Mouse (Mus musculus) brain, embryonic 14.5 days (tissue): Measurements from ENCODE around the gene Tmod1. TPM values are rescaled to one million over a fixed set of nuclear protein-coding genes. Genes with fewer than 3 reads are reported as not detected.

Experiments
- DNase-seq: peaks from one replicate; pipeline ENCODE4 v3.0.0-alpha.2; 2011; ENCODE audit warnings: low read depth
- CTCF ChIP-seq: fragments of 200-500 bp; IDR thresholded peaks from 2 replicates; pipeline ENCODE4 v1.5.1; 2012; ENCODE audit warnings: inconsistent platforms, mild to moderate bottlenecking, moderate library complexity, borderline replicate concordance; ENCODE audit not compliant: insufficient read depth, insufficient read length; ENCODE audit errors: extremely low read depth
- POLR2A ChIP-seq: fragments of 200-500 bp; IDR thresholded peaks from 2 replicates; pipeline ENCODE4 v1.6.1; 2012; ENCODE audit warnings: mild to moderate bottlenecking, inconsistent platforms, borderline replicate concordance; ENCODE audit not compliant: poor library complexity, insufficient read depth, insufficient read length, severe bottlenecking; ENCODE audit errors: extremely low read depth
- polyA plus RNA-seq: library from polyadenylated mRNA; depleted of rRNA; stranded (reverse); fragments of >200 nt; gene quantifications from 2 replicates; pipeline ENCODE4 v1.2.3, GENCODE M21; 2012; rRNA removed

The Tmod1 gene
- 0.45 and 0.71 TPM in 2 replicates for polyA plus RNA-seq

DNA sequence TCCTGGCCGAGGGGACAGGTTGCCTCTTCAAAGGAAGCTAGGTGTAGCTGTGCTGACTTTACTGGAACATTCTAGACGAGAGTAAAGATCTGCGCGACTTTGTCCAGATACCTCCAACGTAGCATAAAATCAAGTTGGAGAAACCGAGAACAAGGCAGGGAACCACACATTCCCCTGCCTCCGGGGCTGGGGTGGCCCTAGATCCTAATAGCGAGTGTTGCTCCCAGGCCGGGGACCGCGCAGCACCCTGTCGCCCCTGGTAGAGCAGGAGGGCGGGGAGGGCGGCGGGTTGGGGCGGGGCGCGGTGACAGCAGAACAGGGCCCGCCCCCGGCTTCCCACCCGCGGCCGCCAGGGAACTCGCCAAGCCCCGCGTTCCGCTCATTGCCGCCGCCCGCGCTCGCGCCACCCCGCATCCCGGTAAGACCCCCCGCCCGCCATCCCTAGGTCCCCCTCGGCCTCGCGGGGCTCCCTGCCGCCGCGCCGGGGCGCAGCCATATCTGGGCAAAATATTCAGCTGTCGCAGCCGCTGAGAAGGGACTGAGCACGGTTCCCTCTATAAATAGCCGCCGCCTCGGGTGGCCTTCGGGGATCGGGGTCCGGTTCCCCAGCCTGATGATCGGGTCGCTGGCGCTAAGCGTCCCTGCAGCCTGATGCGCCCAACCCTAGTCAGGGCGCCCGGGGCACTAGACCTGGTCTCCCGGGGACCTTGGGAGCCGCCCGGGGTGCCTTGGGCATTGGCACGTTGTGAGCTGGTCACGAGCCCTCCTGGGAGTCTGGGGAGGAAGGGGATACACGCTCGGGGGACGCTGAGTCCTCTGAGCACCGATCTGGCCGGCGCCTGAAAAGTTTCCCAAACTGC, at the start of gene Tmod1:
Gene Tmod1 (plus strand): TSS at position 44 of the 860 bp plus-strand sequence.
- TF ChIP-seq POLR2A, result no peak
- DNase-seq, result peak; percentile 40

DNA sequence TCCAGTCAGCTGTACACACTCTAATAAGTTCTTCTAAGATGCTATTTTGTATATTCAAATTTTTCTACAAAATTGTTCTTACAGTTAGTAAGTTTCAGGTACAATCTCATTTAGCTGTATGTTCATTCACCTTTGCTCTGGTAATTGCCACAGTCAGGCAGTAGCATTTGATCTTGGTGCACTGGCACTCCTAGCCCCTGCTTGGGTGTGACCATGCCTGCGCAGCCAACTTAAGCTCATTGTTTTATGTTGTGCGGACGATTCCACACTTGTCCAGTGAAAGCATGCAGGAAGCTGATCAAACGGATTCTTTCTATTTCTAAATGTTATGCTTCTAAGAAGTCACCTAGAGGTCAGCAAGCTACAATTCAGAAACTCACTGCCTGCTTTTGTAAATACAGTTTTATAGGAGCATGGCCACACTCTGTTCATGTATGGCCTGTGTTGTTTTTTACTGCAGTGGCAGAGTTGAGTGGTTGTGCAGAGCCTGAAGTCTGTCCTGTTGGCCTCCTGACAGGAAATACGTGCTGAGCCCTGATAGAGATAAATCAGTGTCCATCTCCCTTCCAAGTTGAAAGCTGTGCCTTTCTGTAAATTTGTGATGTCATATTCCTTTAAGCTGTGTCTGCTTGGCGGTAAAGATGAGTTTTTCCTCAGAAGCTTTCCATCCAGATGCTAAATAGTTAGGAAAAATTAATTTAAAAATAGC, 48.2 kb upstream of the Tmod1 start:
- TF ChIP-seq POLR2A, result no peak
- TF ChIP-seq CTCF, result no peak
- no peak for DNase-seq

- DNase-seq, result no peak
- TF ChIP-seq CTCF (no peak), POLR2A (no peak)
These were observed 40.2 kb upstream of the Tmod1 start for GRCm38 (mm10) chr4:45998536-45998935.

DNA sequence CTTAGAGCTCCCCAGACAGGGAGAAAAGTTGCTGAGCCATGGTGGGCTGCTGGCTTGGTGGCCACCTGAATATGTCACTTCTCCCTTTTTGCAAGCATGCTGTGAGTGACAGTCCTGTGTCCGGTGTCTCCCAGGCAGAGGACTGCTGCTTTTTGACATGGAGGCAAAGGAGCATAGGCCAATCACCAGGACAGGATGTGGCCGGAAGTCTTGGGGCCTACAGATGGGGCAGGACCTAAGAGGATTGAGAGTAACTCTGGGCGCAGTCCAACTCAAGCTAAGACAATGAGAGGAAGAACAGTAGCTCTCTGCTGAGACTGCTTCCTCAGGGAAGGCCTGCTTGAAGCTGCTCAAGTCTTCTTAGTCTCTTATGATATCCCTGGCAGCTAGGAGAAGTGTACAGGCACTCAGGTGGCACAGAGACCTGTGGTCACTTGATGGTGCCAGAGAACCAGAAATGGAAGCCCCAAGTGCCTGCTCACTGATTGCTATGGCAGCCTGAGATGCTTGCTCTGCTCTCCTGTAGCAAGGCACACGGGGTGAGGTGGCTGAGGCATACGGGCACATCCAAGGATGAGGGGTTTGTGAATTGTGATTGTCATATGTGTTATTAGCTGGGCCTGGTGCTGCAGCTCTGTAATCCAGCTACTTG, 30.5 kb upstream of the Tmod1 start:
- TF ChIP-seq CTCF, result no peak
- TF ChIP-seq POLR2A, result no peak
- DNase-seq, result no peak

DNA sequence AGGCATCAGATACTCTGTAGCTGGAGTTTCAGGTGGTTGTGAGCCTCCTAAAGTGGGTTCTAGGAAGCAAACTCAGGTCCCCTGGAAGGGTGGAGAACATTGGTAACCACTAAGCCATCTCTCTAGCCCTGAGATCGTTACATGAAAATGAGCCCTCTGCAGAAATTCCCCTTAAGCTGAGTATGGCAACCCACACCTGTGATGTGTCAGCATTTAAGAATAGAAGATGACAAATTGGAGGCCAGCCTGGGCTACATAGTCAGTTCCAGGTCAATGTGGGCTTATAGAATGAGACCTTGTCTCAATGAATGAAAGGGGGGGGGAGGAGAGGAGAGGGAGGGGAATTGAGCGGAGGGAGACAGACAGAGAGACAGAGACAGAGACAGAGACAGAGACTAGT, 27.0 kb upstream of the Tmod1 start:
- DNase-seq, result no peak
- TF ChIP-seq CTCF, result no peak
- no peak for TF ChIP-seq POLR2A

GRCm38 (mm10) chr4:46015605-46016004, 23.1 kb upstream of the Tmod1 start:
- no peak for DNase-seq
- TF ChIP-seq CTCF (no peak), POLR2A (no peak)

DNA sequence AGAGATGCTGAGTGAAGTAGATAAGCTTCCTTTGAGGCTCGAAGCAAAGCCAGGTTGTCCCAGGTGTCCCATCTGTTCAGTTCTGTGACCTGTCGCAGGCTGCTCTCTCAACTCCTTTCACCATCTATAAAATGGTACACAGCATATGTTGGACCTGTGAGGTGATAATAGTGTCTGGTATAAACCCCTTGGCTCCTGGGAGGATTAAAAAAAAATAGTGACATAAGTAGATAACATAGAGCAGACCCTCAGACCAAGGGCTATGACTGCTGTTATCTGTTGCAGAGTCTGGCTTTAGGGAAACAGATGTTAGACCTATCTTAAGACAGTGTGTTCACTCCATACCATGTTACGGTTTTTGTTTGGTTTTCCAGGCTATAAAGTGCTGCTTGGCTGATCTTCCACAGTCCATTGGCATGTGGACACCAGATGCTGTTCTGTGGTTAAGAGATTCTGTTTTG, 15.7 kb upstream of the Tmod1 start:
- TF ChIP-seq POLR2A, result no peak
- TF ChIP-seq CTCF, result no peak

DNA sequence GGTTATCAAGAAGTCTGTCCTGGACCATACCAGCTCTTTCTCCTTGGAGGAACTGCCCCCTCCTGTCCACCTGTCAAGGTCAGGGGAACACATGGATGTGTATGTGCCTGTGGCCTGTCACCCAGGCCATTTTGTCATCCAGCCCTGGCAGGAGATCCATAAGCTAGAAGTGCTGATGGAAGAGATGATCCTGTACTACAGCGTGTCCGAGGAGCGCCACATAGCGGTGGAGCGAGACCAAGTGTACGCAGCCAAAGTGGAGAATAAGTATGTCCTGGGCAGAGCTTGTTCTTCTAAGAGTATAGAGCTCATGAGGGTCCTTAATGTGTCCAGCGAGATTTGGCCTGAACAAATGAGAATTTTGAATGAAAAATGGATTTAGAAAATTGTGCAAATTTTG, 12.8 kb upstream of the Tmod1 start:
- TF ChIP-seq CTCF (peak; percentile 68), POLR2A (no peak)
- peak; percentile 48 for DNase-seq

More for the DNA sequence above, 15.7 kb upstream of the Tmod1 start:
- no peak for DNase-seq

DNA sequence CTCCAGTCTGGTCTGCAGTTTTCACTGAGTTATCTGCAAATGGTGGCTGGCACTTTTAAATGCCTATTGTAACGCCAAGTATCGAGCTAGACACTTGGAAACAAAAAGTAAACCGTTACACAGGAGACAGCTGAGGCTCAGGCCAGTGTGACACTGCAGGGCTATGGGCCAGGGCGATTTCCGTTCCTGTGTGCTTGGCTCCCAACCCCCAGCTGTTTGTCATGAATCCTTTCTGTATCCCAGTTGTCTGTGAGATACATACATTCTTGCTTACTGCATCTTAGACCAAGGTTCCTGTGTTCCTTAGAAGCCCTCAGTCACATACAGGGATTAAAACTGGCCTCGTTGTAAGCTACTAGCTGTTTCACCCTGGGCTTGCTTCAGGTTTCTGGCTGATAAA, 10.5 kb upstream of the Tmod1 start:
- DNase-seq, result no peak
- no peak for TF ChIP-seq CTCF
- TF ChIP-seq POLR2A, result no peak

DNA sequence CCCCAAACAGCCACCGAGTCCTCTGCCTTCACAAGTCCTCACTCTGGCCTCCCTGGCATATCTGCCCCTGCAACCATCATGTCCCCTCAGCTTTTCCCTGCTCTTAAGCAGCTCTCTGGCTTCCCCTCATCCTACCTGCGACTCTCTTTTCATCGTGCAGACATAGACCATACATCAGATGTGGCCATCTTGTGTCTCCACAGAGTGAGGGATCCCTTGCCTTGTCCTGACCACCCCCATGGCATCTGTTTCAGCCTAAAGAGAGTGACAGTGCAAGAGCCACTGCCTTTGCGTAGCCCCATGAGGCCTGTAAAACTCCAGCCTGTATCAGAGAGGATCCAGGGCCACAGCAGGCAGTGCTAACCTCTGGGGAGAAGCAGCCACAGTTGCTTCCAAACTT, 10.0 kb upstream of the Tmod1 start:
- no peak for DNase-seq
- TF ChIP-seq CTCF (no peak), POLR2A (no peak)

DNA sequence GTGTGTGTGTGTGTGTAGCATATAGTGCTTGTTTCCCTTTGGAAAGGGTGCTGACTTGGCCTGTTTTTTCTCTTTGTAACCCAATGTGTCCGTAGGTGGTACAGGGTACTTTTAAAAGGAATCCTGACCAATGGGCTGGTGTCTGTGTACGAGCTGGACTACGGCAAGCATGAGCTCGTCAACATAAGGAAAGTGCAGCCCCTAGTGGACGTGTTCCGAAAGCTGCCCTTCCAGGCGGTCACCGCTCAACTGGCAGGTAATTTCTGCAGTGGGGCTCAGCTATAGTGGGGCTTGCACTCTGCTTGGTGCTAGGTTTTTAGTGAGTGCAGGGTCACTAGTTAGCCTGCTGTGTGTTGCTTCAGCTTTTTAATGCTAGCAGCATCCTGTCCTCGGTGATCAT, 9.2 kb upstream of the Tmod1 start:
- TF ChIP-seq CTCF (peak; percentile 53; the same call in 1 of the 2 replicates), POLR2A (no peak)
- DNase-seq, result peak; percentile 40
